ENCODE assay signal across 8 mouse cellular contexts in the genomic region with DNA sequence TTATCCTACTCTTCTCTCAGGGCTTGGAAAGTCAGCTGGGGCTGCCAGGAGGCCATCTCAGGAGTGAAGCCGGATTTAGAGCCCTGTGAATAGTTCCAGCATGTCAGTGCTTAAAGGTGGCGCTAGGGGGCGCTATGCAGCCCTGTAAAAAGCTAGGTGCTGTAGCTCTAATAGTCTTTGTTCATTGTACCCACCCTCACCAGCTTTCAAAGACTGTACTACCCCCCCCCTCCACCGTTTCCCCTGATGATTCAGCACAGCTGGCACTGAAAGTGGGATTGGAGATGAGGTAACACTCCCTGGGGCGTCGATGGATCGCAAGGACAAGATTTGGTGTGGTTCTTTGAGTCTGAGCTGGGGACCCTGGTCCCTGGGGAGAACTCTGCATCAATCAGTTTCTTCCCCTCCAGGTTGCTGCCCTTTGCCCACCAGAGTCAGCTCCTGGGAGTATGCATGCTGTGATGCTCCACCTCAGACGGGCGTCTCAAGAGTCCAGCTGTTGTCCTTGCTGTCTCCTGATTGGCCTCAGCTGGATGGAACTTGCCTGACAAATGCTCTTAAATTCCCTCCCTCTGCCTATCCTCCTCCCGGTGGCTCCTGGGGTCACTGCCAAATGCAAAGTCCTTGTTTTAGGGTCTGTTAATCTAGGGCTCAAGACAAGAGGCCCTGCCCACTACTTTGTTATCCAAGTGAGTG. TPM values are rescaled to one million over a fixed set of nuclear protein-coding genes. Genes with fewer than 3 reads are reported as not detected.
A peak's percentile ranks its signal among the peaks of the same experiment; 100 is the strongest.
DNase-seq lines count a peak whose midpoint lies in the region; ATAC-seq and TF ChIP-seq lines count a peak whose summit lies in the region.

No protein-coding gene starts in this region.

- H3K27ac ChIP-seq in heart, adult 2 months, result no peak overlapping the region; the same call in 1 of the 2 replicates
- H3K27ac ChIP-seq in heart, embryonic 12.5 days (ENCODE audit: poor library complexity, severe bottlenecking), result no peak overlapping the region
- H3K27ac ChIP-seq in midbrain, embryonic 14.5 days (replicated peaks; ENCODE audit: low read depth, low read length), result peak overlapping the region; percentile 74; the same call in 1 of the 2 replicates

- H3K4me2 ChIP-seq in heart, embryonic 12.5 days, result no peak overlapping the region
- H3K4me2 ChIP-seq in midbrain, embryonic 14.5 days (ENCODE audit: low read length), result no peak overlapping the region

- H3K36me3 ChIP-seq in heart, adult 2 months (ENCODE audit: control insufficient read depth, insufficient read depth, low read length), result no peaks in the 10 kb centered on the region
- H3K36me3 ChIP-seq in heart, embryonic 12.5 days, result no peaks in the 10 kb centered on the region
- no peaks in the 10 kb centered on the region for H3K36me3 ChIP-seq in midbrain, embryonic 14.5 days (ENCODE audit: control insufficient read depth, insufficient read depth, low read length)

- H3K9me3 ChIP-seq in heart, embryonic 12.5 days (replicated peaks), result no peaks in the 10 kb centered on the region
- no peaks in the 10 kb centered on the region for H3K9me3 ChIP-seq in midbrain, embryonic 14.5 days (ENCODE audit: control insufficient read depth, low read length)

- H3K79me2 ChIP-seq in heart, adult 2 months (replicated peaks; ENCODE audit: control insufficient read depth, insufficient read depth, low read length), result no peaks in the 10 kb centered on the region

- TF ChIP-seq EP300 in heart, adult 2 months (IDR thresholded peaks at IDR 0.05; ENCODE audit: insufficient read depth, low read depth, low read length), result no peak

- TF ChIP-seq POLR2A in heart, adult 2 months (IDR thresholded peaks at IDR 0.05; ENCODE audit: insufficient read depth, low read depth, low read length), result no peak

- no peak for ATAC-seq in heart, embryonic 12.5 days (ENCODE audit: insufficient number of reproducible peaks, low FRiP score)
- ATAC-seq in midbrain, embryonic 14.5 days (ENCODE audit: low FRiP score, low TSS enrichment), result no peak

- TF ChIP-seq CTCF in heart, adult 2 months (IDR thresholded peaks at IDR 0.05), result peak; percentile 81

- peak; percentile 51 to 58 for DNase-seq in heart, adult 2 months
- peak; percentile 61 to 65 for DNase-seq in B cell, adult 2 months
- peak; percentile 60 for DNase-seq in adrenal gland, postnatal 25 days
- peak; percentile 29 to 34 for DNase-seq in frontal cortex, postnatal 25 days (ENCODE audit: low spot score in 2 of 2)
- peak; percentile 52 for DNase-seq in kidney, postnatal 14 days
- DNase-seq in midbrain, embryonic 14.5 days, result peak; percentile 80
- DNase-seq in thymus, postnatal 14 days, result peak; percentile 40

- H3K4me3 ChIP-seq in heart, adult 2 months, result no peak overlapping the region
- no peak overlapping the region for H3K4me3 ChIP-seq in heart, embryonic 12.5 days
- H3K4me3 ChIP-seq in midbrain, embryonic 14.5 days (replicated peaks; ENCODE audit: low read depth, low read length), result no peak overlapping the region

- peaks cover 8% of the 10 kb centered on the region for H3K4me1 ChIP-seq in heart, adult 2 months (ENCODE audit: control insufficient read depth, insufficient read depth, low read length)
- H3K4me1 ChIP-seq in heart, embryonic 12.5 days (replicated peaks), result peaks cover 8% of the 10 kb centered on the region; the same call in 1 of the 2 replicates
- H3K4me1 ChIP-seq in midbrain, embryonic 14.5 days (ENCODE audit: control insufficient read depth, insufficient read depth, low read length), result peaks cover 16% of the 10 kb centered on the region

- H3K27me3 ChIP-seq in heart, adult 2 months (ENCODE audit: control insufficient read depth, insufficient read depth, low read length), result no peaks in the 10 kb centered on the region
- 0 out of 2 replicates have a peak, but pooled peaks cover 10% of the 10 kb centered on the region for H3K27me3 ChIP-seq in heart, embryonic 12.5 days (replicated peaks)
- no peaks in the 10 kb centered on the region for H3K27me3 ChIP-seq in midbrain, embryonic 14.5 days (ENCODE audit: control insufficient read depth, insufficient read depth, low read length)

- WGBS in heart, adult 2 months, result 40% methylated on average over 10 of the region's 10 CpGs
- WGBS in heart, embryonic 12.5 days, result 25% methylated on average over 10 of the region's 10 CpGs
- 15% methylated on average over 10 of the region's 10 CpGs for WGBS in midbrain, embryonic 14.5 days

- intact Hi-C loops in heart, adult 2 months (cut with DNase I), result no loop called here

- no peak overlapping the region for H3K9ac ChIP-seq in heart, adult 2 months (ENCODE audit: low read depth, low read length)
- no peak overlapping the region for H3K9ac ChIP-seq in heart, embryonic 12.5 days
- H3K9ac ChIP-seq in midbrain, embryonic 14.5 days (replicated peaks; ENCODE audit: low read length), result no peak overlapping the region

RNA-seq across cellular contexts. Expression of gene D630003M21Rik, which starts 33.9 kb away (rescaled TPM):
- total RNA-seq in heart, adult 2 months (2021), result 1 to 10 TPM; 4.6 to 6.7 TPM
- 6.6 and 9.7 TPM in 2 replicates for polyA plus RNA-seq in heart, adult 2 months (2012; rRNA removed)
- polyA plus RNA-seq in heart, embryonic 12.5 days (2016; fragmentation: Nextera tagmentation; extraction: Ambion mirVana), result 1.1 and 1.5 TPM in 2 replicates
- 1.3 and 2.4 TPM in 2 replicates for total RNA-seq in adrenal gland, postnatal 25 days (2021)
- 0.97 and 1.4 TPM in 2 replicates for polyA plus RNA-seq in midbrain, embryonic 14.5 days (2014; fragmentation: Nextera tagmentation; extraction: Ambion mirVana)

RNA-seq across cellular contexts. Expression of gene Tgm2, which starts 48.9 kb away (rescaled TPM):
- total RNA-seq in heart, adult 2 months (2021), result 100 to 1,000 TPM; 270 to 286 TPM
- polyA plus RNA-seq in heart, adult 2 months (2012; rRNA removed), result 155 and 205 TPM in 2 replicates
- polyA plus RNA-seq in heart, embryonic 12.5 days (2016; fragmentation: Nextera tagmentation; extraction: Ambion mirVana), result 227 and 231 TPM in 2 replicates
- total RNA-seq in adrenal gland, postnatal 25 days (2021), result 33.4 and 33.5 TPM in 2 replicates
- 0.77 and 6.8 TPM in 2 replicates for polyA plus RNA-seq in midbrain, embryonic 14.5 days (2014; fragmentation: Nextera tagmentation; extraction: Ambion mirVana)

Comparison
In these comparisons a context has a peak if more than half of its experiments do, and no peak if none do; other contexts are left out.
1. RNA of gene Tgm2, which starts 48.9 kb away (polyA plus RNA-seq): 227 to 231 TPM in heart, embryonic 12.5 days and 155 to 205 TPM in heart, adult 2 months; 0.77 to 6.8 TPM in midbrain, embryonic 14.5 days; every median in the first group is over 10 times any median in the second.
2. Peak in every context shown above with its lines, with median percentiles within 50 percentile points of each other: DNase-seq.